Mouse (Mus musculus) cerebellum, adult 2 months (tissue): ENCODE data around the gene Insrr.

ENCODE experiments used
- CTCF ChIP-seq: fragments of 200-500 bp; IDR thresholded peaks from 2 replicates; pipeline ENCODE4 v1.5.1; 2011; ENCODE audit warnings: low read depth, mild to moderate bottlenecking, control low read depth, low read length, moderate library complexity, borderline replicate concordance; ENCODE audit not compliant: insufficient read depth
- POLR2A ChIP-seq: fragments of 200-500 bp; IDR thresholded peaks from 2 replicates; pipeline ENCODE4 v1.6.1; 2011; ENCODE audit warnings: low read length, control low read depth, borderline replicate concordance; ENCODE audit not compliant: insufficient read depth

DNA sequence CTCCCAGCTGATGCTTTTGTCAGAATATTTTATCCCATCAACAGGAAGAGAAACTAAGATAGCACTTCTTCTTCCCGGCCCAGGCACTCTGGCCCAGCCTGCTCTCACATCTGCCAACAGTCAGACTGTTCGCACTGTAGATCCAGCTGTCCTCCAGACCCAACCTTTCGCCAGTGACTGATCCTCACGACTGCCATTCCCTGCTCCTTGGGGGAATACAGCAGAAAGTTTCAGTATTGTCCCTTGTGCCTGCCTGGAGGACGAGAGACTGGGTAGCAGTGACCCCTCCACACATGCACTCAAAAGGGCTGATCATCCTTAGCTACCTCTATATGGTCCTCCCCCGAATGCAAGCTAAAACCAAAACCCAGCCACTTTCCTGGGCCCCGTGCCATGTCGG lies 59.2 kb downstream of the Insrr start:
- TF ChIP-seq CTCF (no peak), POLR2A (no peak)
